Mouse (Mus musculus) stomach, postnatal 0 days (tissue): ENCODE results near the gene L3hypdh. TPM values are rescaled to one million over a fixed set of nuclear protein-coding genes. Genes with fewer than 3 reads are reported as not detected.

Experiments
- ATAC-seq: fragments of 200-750 bp; cut with Nextera tagmentation; 2 replicates; pipeline ENCODE4 v1.8.0; 2017; ENCODE audit not compliant: low FRiP score, low TSS enrichment
- DNase-seq: peaks from one replicate; pipeline ENCODE4 v3.0.0-alpha.2; 2016; ENCODE audit warnings: low spot score
- H3K27ac ChIP-seq: fragments of 300-500 bp; sonication (generic); replicated peaks from 2 replicates; pipeline ENCODE4 v1.5.1; 2014; ENCODE audit warnings: mild to moderate bottlenecking, control low read depth
- H3K27me3 ChIP-seq: fragments of 300-500 bp; sonication (generic); 2 replicates; pipeline ENCODE4 v1.6.1; 2014; ENCODE audit warnings: low read length; ENCODE audit not compliant: control insufficient read depth, insufficient read depth
- H3K36me3 ChIP-seq: fragments of 300-500 bp; sonication (generic); 2 replicates; pipeline ENCODE4 v1.6.1; 2014; ENCODE audit warnings: low read length, mixed read lengths; ENCODE audit not compliant: control insufficient read depth, insufficient read depth
- H3K4me1 ChIP-seq: fragments of 300-500 bp; sonication (generic); replicated peaks from 2 replicates; pipeline ENCODE4 v1.6.1; 2014; ENCODE audit warnings: antibody characterized with exemption; ENCODE audit not compliant: control insufficient read depth, insufficient read depth
- H3K4me2 ChIP-seq: fragments of 300-500 bp; sonication (generic); replicated peaks from 2 replicates; pipeline ENCODE4 v1.6.1; 2014; ENCODE audit warnings: low read depth, mild to moderate bottlenecking, control low read depth, moderate library complexity
- H3K4me3 ChIP-seq: fragments of 300-500 bp; sonication (generic); 2 replicates; pipeline ENCODE4 v1.5.1; 2014; ENCODE audit warnings: low read depth, low read length, control low read depth
- H3K9ac ChIP-seq: fragments of 300-500 bp; sonication (generic); 2 replicates; pipeline ENCODE4 v1.6.1; 2014; ENCODE audit warnings: mild to moderate bottlenecking, low read length, control low read depth, mixed read lengths
- H3K9me3 ChIP-seq: fragments of 300-500 bp; sonication (generic); 2 replicates; pipeline ENCODE4 v1.6.1; 2016; ENCODE audit warnings: low read length; ENCODE audit not compliant: control insufficient read depth
- CTCF ChIP-seq: IDR thresholded peaks from 2 replicates; pipeline ENCODE4 v1.5.1; 2016; ENCODE audit warnings: antibody characterized with exemption, low read depth, mild to moderate bottlenecking, moderate library complexity
- EP300 ChIP-seq: optimal IDR thresholded peaks from 2 replicates; pipeline ENCODE3; 2016; ENCODE audit warnings: antibody characterized with exemption
- WGBS: fragments of 180-500 bp; shearing (Covaris S2); extraction: QIAGEN DNeasy Blood & Tissue Kit; methylation state at CpG from one replicate; pipeline ENCODE4 v1.1.7; 2014; 5-methylcytosine and 5-hydroxymethylcytosine counted together
- polyA plus RNA-seq: library from polyadenylated mRNA; unstranded; fragments of >200 nt; fragmentation: Nextera tagmentation; extraction: Ambion mirVana; gene quantifications from 2 replicates; pipeline ENCODE4 v1.2.1, GENCODE M21; 2015

The L3hypdh gene
- polyA plus RNA-seq = 8.0 and 8.7 TPM in 2 replicates

GRCm38 (mm10) chr12:72085329-72086165 lies at the start of gene L3hypdh, which contains the start of gene Jkamp:
Gene L3hypdh (minus strand): TSS chr12:72085439.
Gene Jkamp (plus strand): TSS chr12:72085589.
- Histone ChIP-seq H3K4me2 (peak within 1 kb of the TSS; percentile 91), H3K27me3 (no peaks in the 10 kb centered on the region), H3K36me3 (no peaks in the 10 kb centered on the region; the same call in 1 of the 2 replicates), H3K27ac (peak within 1 kb of the TSS; percentile 92), H3K9ac (peak within 1 kb of the TSS; percentile 72), H3K4me1 (peaks cover 3% of the 10 kb centered on the region), H3K9me3 (no peaks in the 10 kb centered on the region), H3K4me3 (peak within 1 kb of the TSS; percentile 62)
- ATAC-seq (peak; percentile 99), DNase-seq (peak; percentile 100)
- TF ChIP-seq CTCF = peak; percentile 47
- TF ChIP-seq EP300 = peak; percentile 78
- WGBS = under 1% methylated on average over 59 of the region's 60 CpGs

GRCm38 (mm10) chr12:72129203-72129602 lies 44.0 kb upstream of the L3hypdh start:
- no peak for ATAC-seq
- Histone ChIP-seq H3K4me3 (no peak overlapping the region), H3K4me2 (no peak overlapping the region), H3K36me3 (no peaks in the 10 kb centered on the region), H3K9me3 (no peaks in the 10 kb centered on the region), H3K9ac (no peak overlapping the region), H3K4me1 (no peaks in the 10 kb centered on the region), H3K27me3 (no peaks in the 10 kb centered on the region), H3K27ac (no peak overlapping the region)
- 89% methylated on average over 10 of the region's 10 CpGs for WGBS
- DNase-seq = no peak
- TF ChIP-seq CTCF (no peak), EP300 (no peak)

- DNase-seq = no peak
- H3K27ac ChIP-seq = no peak overlapping the region
- H3K36me3 ChIP-seq = no peaks in the 10 kb centered on the region
- no peaks in the 10 kb centered on the region for H3K4me1 ChIP-seq
- TF ChIP-seq CTCF = no peak
- no peak for TF ChIP-seq EP300
- no peak overlapping the region for H3K9ac ChIP-seq
- 66% methylated on average over 20 of the region's 23 CpGs for WGBS
- no peaks in the 10 kb centered on the region for H3K27me3 ChIP-seq
- no peak for ATAC-seq
- no peak overlapping the region for H3K4me3 ChIP-seq
- H3K4me2 ChIP-seq = no peak overlapping the region
- no peaks in the 10 kb centered on the region for H3K9me3 ChIP-seq
Measured at GRCm38 (mm10) chr12:72115686-72116345, 30.6 kb upstream of the L3hypdh start.

- no peak overlapping the region for H3K4me2 ChIP-seq
- ATAC-seq = no peak
- H3K9me3 ChIP-seq = no peaks in the 10 kb centered on the region
- TF ChIP-seq EP300 (no peak), CTCF (no peak)
- H3K36me3 ChIP-seq = no peaks in the 10 kb centered on the region
- H3K4me3 ChIP-seq = no peak overlapping the region
- no peak for DNase-seq
- no peaks in the 10 kb centered on the region for H3K4me1 ChIP-seq
- H3K9ac ChIP-seq = no peak overlapping the region
- no peaks in the 10 kb centered on the region for H3K27me3 ChIP-seq
- no peak overlapping the region for H3K27ac ChIP-seq
- 69% methylated on average over 6 of the region's 6 CpGs for WGBS
Measured at GRCm38 (mm10) chr12:72115126-72115525, 29.9 kb upstream of the L3hypdh start.

GRCm38 (mm10) chr12:72104525-72105281 lies 19.5 kb upstream of the L3hypdh start:
- ATAC-seq (peak; percentile 49), DNase-seq (peak; percentile 66)
- H3K9me3 ChIP-seq = no peaks in the 10 kb centered on the region
- no peak overlapping the region for H3K4me2 ChIP-seq
- WGBS = 34% methylated on average over 14 of the region's 14 CpGs
- no peak overlapping the region for H3K9ac ChIP-seq
- no peaks in the 10 kb centered on the region for H3K36me3 ChIP-seq
- no peak overlapping the region for H3K27ac ChIP-seq
- no peaks in the 10 kb centered on the region for H3K27me3 ChIP-seq
- no peak overlapping the region for H3K4me3 ChIP-seq
- TF ChIP-seq EP300 (no peak), CTCF (peak; percentile 91)
- H3K4me1 ChIP-seq = no peaks in the 10 kb centered on the region
